Mouse (Mus musculus) stomach, embryonic 15.5 days (tissue): Measurements from ENCODE around the gene Syt16. TPM values are rescaled to one million over a fixed set of nuclear protein-coding genes. Genes with fewer than 3 reads are reported as not detected.

Experiments used
- ATAC-seq: fragments of 200-750 bp; cut with Nextera tagmentation; 2 replicates; pipeline ENCODE4 v1.8.0; 2017; ENCODE audit warnings: low read depth, moderate number of reproducible peaks, moderate TSS enrichment; ENCODE audit not compliant: insufficient read depth, low FRiP score
- H3K27ac ChIP-seq: fragments of 300-500 bp; sonication (generic); 2 replicates; pipeline ENCODE4 v1.5.1; 2015; ENCODE audit warnings: mild to moderate bottlenecking, inconsistent platforms
- H3K27me3 ChIP-seq: fragments of 300-500 bp; sonication (generic); replicated peaks from 2 replicates; pipeline ENCODE4 v1.6.1; 2015; ENCODE audit warnings: inconsistent platforms
- H3K36me3 ChIP-seq: fragments of 300-500 bp; sonication (generic); 2 replicates; pipeline ENCODE4 v1.6.1; 2015; ENCODE audit warnings: inconsistent platforms
- H3K4me1 ChIP-seq: fragments of 300-500 bp; sonication (generic); 2 replicates; pipeline ENCODE4 v1.6.1; 2015; ENCODE audit warnings: inconsistent platforms
- H3K4me2 ChIP-seq: fragments of 300-500 bp; sonication (generic); 2 replicates; pipeline ENCODE4 v1.6.1; 2015; ENCODE audit warnings: mild to moderate bottlenecking, inconsistent platforms
- H3K4me3 ChIP-seq: fragments of 300-500 bp; sonication (generic); replicated peaks from 2 replicates; pipeline ENCODE4 v1.5.1; 2015; ENCODE audit warnings: inconsistent platforms
- H3K9ac ChIP-seq: fragments of 300-500 bp; sonication (generic); 2 replicates; pipeline ENCODE4 v1.6.1; 2015; ENCODE audit warnings: inconsistent platforms
- H3K9me3 ChIP-seq: fragments of 300-500 bp; sonication (generic); 2 replicates; pipeline ENCODE4 v1.6.1; 2016; ENCODE audit warnings: inconsistent platforms
- WGBS: fragments of 180-500 bp; shearing (Covaris S2); methylation state at CpG from one replicate; pipeline ENCODE4 v1.1.7; 2015; 5-methylcytosine and 5-hydroxymethylcytosine counted together
- polyA plus RNA-seq: library from polyadenylated mRNA; unstranded; fragments of >200 nt; fragmentation: Nextera tagmentation; extraction: Ambion mirVana; gene quantifications from 2 replicates; pipeline ENCODE4 v1.2.1, GENCODE M21; 2015

Syt16 gene
- polyA plus RNA-seq, 1 experiment from 2014 or later = 2.4 TPM

- Histone ChIP-seq H3K4me1 (no peaks in the 10 kb centered on the region), H3K36me3 (no peaks in the 10 kb centered on the region), H3K9me3 (no peaks in the 10 kb centered on the region), H3K9ac (no peak overlapping the region), H3K4me3 (no peak overlapping the region), H3K4me2 (no peak overlapping the region), H3K27me3 (no peaks in the 10 kb centered on the region), H3K27ac (no peak overlapping the region)
- no peak for ATAC-seq
- 82% methylated on average over 5 of the region's 5 CpGs for WGBS
Observed at GRCm38 (mm10) chr12:74190297-74190696, 192.8 kb downstream of the Syt16 start.

DNA sequence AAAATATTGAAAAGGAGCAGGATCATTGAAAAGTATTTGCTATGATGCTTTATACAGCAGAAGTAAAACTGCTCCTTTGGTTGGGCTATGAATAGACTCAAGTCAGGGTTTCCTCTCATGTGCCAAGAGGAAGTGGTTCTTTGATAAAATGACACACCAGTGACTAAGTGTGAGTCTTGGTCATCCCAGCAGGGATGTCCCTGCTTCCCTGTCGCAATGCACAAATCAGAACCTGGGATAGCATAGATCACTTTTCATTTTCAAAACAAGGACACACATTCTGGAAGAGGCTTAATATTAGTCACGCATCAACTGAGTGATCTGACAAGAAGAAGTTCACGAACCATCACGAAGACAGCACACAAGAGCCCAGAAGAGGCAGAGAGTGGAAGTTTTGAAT lies 195.1 kb downstream of the Syt16 start:
- Histone ChIP-seq H3K27ac (no peak overlapping the region), H3K36me3 (no peaks in the 10 kb centered on the region), H3K9ac (no peak overlapping the region), H3K27me3 (no peaks in the 10 kb centered on the region), H3K4me3 (no peak overlapping the region), H3K4me2 (no peak overlapping the region), H3K9me3 (no peaks in the 10 kb centered on the region), H3K4me1 (no peaks in the 10 kb centered on the region)
- no peak for ATAC-seq
- WGBS = 81% methylated on average over 4 of the region's 4 CpGs

DNA sequence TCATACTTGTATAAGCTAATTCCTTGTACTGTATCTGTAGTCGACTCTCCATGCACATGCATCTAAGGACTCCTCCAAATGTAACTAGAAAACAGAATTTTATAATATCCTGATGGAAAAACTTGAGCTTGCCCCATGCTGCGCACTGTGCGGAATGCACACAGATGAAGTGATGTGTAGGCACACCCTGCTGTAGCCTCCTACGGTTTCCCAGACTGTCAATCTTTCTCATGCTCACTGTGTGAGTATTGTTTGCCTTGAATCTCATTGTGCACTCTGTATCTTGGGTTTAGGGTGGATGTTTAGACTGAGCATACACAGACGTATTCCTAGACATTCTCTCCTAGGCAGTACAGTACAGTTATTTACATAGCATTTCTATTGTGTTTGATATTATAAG lies 203.9 kb downstream of the Syt16 start:
- WGBS = 76% methylated on average over 5 of the region's 5 CpGs
- H3K9me3 ChIP-seq = no peaks in the 10 kb centered on the region
- H3K4me1 ChIP-seq = no peaks in the 10 kb centered on the region

DNA sequence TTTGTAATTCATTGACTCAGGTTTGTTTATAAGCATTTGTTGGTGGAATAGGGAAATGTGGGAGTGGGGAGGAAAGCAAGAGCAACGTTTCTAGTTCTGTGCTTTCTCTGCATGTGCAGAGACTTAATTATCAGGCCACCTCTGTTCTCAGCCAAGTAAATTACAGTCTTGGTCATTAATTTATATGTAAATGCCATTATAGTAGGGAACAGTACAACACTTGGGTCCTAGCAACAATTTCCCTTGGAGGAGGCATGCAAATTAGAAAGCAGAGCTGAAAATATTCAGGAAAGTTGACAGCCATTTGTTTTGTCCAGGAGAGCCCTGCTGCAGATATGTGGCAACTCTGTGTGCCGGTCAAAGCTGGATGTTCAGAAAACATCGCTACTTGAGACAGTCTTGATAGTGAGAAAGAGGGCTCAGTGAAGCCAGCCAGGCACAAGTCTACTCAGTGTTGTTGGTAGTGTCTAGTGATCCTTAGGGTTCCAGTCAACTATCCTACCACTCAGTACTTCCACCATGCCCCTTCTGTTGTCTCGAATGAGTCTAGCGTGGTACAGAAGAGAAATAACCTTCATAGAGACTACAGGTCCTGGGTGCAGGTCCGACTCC lies 205.1 kb downstream of the Syt16 start:
- H3K4me1 ChIP-seq = no peaks in the 10 kb centered on the region
- H3K9ac ChIP-seq = no peak overlapping the region
- no peaks in the 10 kb centered on the region for H3K36me3 ChIP-seq
- H3K4me2 ChIP-seq = no peak overlapping the region
- H3K27ac ChIP-seq = no peak overlapping the region
- ATAC-seq = no peak
- WGBS = 85% methylated on average over 6 of the region's 6 CpGs
- H3K9me3 ChIP-seq = no peaks in the 10 kb centered on the region
- H3K4me3 ChIP-seq = no peak overlapping the region
- H3K27me3 ChIP-seq = no peaks in the 10 kb centered on the region

More for the DNA sequence above, 203.9 kb downstream of the Syt16 start:
- no peak overlapping the region for H3K9ac ChIP-seq
- no peak overlapping the region for H3K4me2 ChIP-seq
- H3K27ac ChIP-seq = no peak overlapping the region
- no peak overlapping the region for H3K4me3 ChIP-seq
- H3K36me3 ChIP-seq = no peaks in the 10 kb centered on the region
- H3K27me3 ChIP-seq = no peaks in the 10 kb centered on the region
- no peak for ATAC-seq

DNA sequence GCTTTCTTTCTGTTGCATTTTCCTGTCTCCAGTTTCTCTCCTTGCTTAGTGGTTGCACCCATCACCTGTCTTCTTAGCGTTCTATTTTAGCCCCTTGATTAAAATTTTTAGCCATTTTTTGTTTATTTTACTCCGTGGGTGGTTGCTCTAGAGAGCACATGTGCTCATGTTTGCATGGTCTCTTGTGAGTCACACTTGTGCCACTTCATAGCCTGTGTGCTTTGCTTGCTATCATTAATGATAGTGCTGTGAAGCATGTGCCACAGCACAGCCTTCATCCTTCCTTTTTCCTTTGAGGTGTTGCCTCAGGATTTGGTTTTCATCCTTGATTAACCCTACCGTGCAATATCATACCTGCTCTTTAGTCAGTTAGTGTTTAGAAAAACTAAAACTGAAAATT lies 214.7 kb downstream of the Syt16 start:
- Histone ChIP-seq H3K27ac (no peak overlapping the region), H3K4me3 (no peak overlapping the region), H3K4me1 (no peaks in the 10 kb centered on the region), H3K4me2 (no peak overlapping the region), H3K27me3 (no peaks in the 10 kb centered on the region), H3K36me3 (no peaks in the 10 kb centered on the region), H3K9me3 (no peaks in the 10 kb centered on the region), H3K9ac (no peak overlapping the region)
- ATAC-seq = no peak
- WGBS = 48% methylated on average over 3 of the region's 3 CpGs

DNA sequence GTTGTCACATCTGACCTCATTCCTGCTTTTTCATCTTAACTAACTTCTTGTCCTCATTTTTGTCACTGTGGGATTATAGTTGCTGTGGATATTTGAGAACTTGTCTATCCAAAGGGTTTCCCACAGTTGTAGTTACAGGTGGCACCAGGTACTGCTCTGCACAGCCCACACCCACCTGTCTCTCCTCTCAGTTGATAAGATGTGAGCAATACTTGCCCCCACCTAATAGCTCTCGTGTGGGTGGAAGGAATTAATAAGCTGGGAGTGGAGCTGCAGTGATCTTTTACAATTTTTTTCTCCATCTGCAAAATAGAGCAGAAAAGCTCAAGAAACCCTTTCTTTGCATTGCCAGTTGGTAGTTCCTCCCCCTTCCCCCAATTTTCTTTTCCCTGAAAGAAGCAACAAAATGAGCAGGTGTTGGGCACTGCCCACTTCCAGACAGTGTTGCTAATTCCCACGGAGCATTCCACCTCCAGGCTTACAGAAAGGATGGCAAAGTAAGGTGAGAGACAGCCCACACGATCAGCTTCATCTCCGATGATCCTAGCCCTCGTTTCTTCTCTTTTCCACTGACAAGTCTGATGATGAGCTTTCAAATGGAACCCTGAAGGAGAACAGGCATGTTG lies 218.8 kb downstream of the Syt16 start:
- no peak overlapping the region for H3K27ac ChIP-seq
- H3K4me1 ChIP-seq = no peaks in the 10 kb centered on the region
- ATAC-seq = no peak
- no peaks in the 10 kb centered on the region for H3K36me3 ChIP-seq
- H3K4me3 ChIP-seq = no peak overlapping the region
- WGBS = 67% methylated on average over 5 of the region's 5 CpGs
- no peaks in the 10 kb centered on the region for H3K9me3 ChIP-seq
- no peaks in the 10 kb centered on the region for H3K27me3 ChIP-seq
- no peak overlapping the region for H3K4me2 ChIP-seq
- H3K9ac ChIP-seq = no peak overlapping the region

GRCm38 (mm10) chr12:74219909-74220308 lies 222.4 kb downstream of the Syt16 start:
- WGBS = 78% methylated on average over 4 of the region's 4 CpGs
- no peak overlapping the region for H3K27ac ChIP-seq
- no peaks in the 10 kb centered on the region for H3K9me3 ChIP-seq

DNA sequence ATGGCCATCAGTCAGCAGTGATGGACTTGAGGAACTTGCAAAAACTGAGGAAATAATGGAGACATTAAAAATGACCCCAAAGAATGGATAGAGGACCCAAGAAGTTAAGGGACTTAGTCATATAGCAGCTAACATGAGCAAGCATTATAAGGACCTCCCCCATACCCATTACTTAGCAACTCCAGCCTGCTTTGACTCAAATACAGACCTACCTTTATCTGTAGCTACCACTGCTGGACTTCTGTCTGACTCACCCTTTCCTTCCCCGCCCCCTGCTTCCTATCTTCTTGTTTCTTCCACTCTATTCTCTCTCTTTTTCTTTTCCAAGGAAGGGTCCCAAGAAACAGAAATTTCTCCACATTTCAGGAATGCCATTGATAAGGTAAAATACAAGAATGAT lies 223.2 kb downstream of the Syt16 start:
- no peaks in the 10 kb centered on the region for H3K36me3 ChIP-seq
- ATAC-seq = no peak
- 86% methylated on average over 1 of the region's 1 CpGs for WGBS
- H3K4me1 ChIP-seq = no peaks in the 10 kb centered on the region
- H3K9me3 ChIP-seq = no peaks in the 10 kb centered on the region
- no peak overlapping the region for H3K4me3 ChIP-seq
- H3K4me2 ChIP-seq = no peak overlapping the region
- H3K9ac ChIP-seq = no peak overlapping the region
- no peaks in the 10 kb centered on the region for H3K27me3 ChIP-seq
- H3K27ac ChIP-seq = no peak overlapping the region

More at GRCm38 (mm10) chr12:74219909-74220308, 222.4 kb downstream of the Syt16 start:
- no peak overlapping the region for H3K4me3 ChIP-seq
- ATAC-seq = no peak
- H3K4me2 ChIP-seq = no peak overlapping the region
- H3K27me3 ChIP-seq = no peaks in the 10 kb centered on the region
- no peaks in the 10 kb centered on the region for H3K36me3 ChIP-seq
- H3K9ac ChIP-seq = no peak overlapping the region
- no peaks in the 10 kb centered on the region for H3K4me1 ChIP-seq

- ATAC-seq = no peak
- 45% methylated on average over 10 of the region's 10 CpGs for WGBS
- H3K9me3 ChIP-seq = no peaks in the 10 kb centered on the region
Observed at GRCm38 (mm10) chr12:74230808-74231207, 233.3 kb downstream of the Syt16 start.

DNA sequence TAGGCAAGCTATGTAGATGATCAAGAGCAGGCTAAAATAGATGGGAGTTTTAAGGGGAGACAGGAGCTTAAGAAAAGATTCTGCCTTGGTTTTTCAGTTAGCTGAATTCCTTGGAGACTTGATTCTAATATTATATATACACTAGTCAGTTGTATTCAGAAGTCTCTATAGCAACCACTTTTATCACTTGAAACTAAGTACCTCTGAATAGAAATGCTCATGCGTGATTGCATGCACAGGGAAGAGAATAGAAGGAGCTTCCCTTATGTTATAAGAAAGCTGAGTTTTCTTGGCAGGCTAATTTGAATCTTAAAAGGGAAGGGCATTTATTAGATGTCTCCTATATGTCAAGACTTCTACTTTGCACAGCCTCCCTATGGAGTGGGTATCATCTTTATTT lies 235.4 kb downstream of the Syt16 start:
- H3K4me3 ChIP-seq = no peak overlapping the region
- no peaks in the 10 kb centered on the region for H3K9me3 ChIP-seq
- no peak for ATAC-seq
- H3K9ac ChIP-seq = no peak overlapping the region
- no peaks in the 10 kb centered on the region for H3K4me1 ChIP-seq
- no peaks in the 10 kb centered on the region for H3K36me3 ChIP-seq
- H3K27me3 ChIP-seq = no peaks in the 10 kb centered on the region
- H3K27ac ChIP-seq = no peak overlapping the region
- H3K4me2 ChIP-seq = no peak overlapping the region
- WGBS = 82% methylated on average over 1 of the region's 1 CpGs

More at GRCm38 (mm10) chr12:74230808-74231207, 233.3 kb downstream of the Syt16 start:
- no peak overlapping the region for H3K4me2 ChIP-seq
- no peak overlapping the region for H3K27ac ChIP-seq
- no peaks in the 10 kb centered on the region for H3K4me1 ChIP-seq
- H3K9ac ChIP-seq = no peak overlapping the region
- no peaks in the 10 kb centered on the region for H3K36me3 ChIP-seq
- no peaks in the 10 kb centered on the region for H3K27me3 ChIP-seq
- no peak overlapping the region for H3K4me3 ChIP-seq

DNA sequence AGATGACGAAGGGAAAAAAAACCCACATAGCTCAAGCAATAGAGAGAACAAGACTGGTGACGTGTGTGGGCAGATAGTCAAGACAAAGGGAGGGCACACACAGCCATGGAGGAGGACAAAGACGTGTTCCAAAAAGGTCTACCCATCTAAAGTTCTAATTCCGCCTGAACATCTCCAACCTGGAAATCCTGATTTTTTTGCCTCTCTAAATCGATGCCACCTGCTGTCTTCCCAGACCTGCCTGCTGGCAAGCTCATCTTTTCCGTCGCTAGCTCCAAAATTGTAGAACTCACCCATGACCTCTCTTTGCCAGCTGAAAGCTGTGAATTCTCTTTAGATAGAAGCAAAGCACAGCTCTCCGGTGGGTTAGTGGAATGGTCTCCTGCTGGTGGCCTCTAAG lies 238.7 kb downstream of the Syt16 start:
- H3K4me2 ChIP-seq = no peak overlapping the region
- no peak overlapping the region for H3K4me3 ChIP-seq
- no peaks in the 10 kb centered on the region for H3K36me3 ChIP-seq
- H3K9ac ChIP-seq = no peak overlapping the region
- ATAC-seq = no peak
- no peak overlapping the region for H3K27ac ChIP-seq
- H3K27me3 ChIP-seq = no peaks in the 10 kb centered on the region
- 86% methylated on average over 8 of the region's 8 CpGs for WGBS
- H3K9me3 ChIP-seq = no peaks in the 10 kb centered on the region
- H3K4me1 ChIP-seq = no peaks in the 10 kb centered on the region

DNA sequence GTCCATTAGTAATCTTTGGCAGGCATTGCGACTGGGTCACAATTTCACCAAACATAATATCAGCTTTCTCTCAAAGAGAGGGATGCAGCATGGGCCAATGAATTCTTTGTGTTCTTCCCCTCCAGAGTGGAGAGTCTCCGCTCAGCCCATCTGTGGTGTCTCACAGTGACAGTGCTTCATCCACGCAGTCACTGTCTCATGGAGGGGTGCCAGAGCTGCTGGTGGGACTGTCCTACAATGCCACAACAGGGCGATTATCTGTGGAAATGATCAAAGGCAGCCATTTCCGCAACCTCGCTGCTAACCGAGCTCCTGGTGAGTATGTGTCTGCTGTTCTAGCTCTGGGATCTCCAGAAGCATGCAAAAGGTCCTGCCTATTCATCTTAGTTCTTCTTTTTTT lies 240.6 kb downstream of the Syt16 start:
- no peaks in the 10 kb centered on the region for H3K27me3 ChIP-seq
- no peaks in the 10 kb centered on the region for H3K36me3 ChIP-seq
- H3K4me2 ChIP-seq = no peak overlapping the region
- no peaks in the 10 kb centered on the region for H3K4me1 ChIP-seq
- no peak overlapping the region for H3K9ac ChIP-seq
- H3K27ac ChIP-seq = no peak overlapping the region
- no peaks in the 10 kb centered on the region for H3K9me3 ChIP-seq
- no peak for ATAC-seq
- no peak overlapping the region for H3K4me3 ChIP-seq
- 75% methylated on average over 7 of the region's 7 CpGs for WGBS

DNA sequence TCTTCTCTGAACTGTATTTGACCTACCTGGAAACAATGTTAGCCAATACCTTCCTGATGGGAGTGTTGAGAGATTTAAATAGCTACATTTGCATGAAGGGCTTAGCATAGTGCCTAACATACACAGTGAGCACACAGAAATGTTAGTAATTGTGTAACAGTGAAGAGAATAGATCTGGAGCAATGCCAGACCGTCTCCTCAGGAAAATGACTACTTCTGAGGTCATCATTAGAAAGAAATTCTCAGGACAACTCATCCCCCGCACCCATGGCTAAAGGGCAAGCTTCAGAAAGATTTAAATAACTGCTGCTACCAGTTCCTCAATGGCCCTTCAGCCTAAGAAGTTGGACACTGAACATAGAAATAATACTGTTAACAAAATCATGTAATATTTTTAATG lies 241.3 kb downstream of the Syt16 start:
- Histone ChIP-seq H3K4me1 (no peaks in the 10 kb centered on the region), H3K36me3 (no peaks in the 10 kb centered on the region), H3K4me3 (no peak overlapping the region), H3K9me3 (no peaks in the 10 kb centered on the region), H3K27ac (no peak overlapping the region), H3K9ac (no peak overlapping the region), H3K4me2 (no peak overlapping the region), H3K27me3 (no peaks in the 10 kb centered on the region)
- no peak for ATAC-seq
- 71% methylated on average over 2 of the region's 2 CpGs for WGBS
